Mouse (Mus musculus): Measurements from ENCODE around the gene Per1.

The Per1 gene

DNA sequence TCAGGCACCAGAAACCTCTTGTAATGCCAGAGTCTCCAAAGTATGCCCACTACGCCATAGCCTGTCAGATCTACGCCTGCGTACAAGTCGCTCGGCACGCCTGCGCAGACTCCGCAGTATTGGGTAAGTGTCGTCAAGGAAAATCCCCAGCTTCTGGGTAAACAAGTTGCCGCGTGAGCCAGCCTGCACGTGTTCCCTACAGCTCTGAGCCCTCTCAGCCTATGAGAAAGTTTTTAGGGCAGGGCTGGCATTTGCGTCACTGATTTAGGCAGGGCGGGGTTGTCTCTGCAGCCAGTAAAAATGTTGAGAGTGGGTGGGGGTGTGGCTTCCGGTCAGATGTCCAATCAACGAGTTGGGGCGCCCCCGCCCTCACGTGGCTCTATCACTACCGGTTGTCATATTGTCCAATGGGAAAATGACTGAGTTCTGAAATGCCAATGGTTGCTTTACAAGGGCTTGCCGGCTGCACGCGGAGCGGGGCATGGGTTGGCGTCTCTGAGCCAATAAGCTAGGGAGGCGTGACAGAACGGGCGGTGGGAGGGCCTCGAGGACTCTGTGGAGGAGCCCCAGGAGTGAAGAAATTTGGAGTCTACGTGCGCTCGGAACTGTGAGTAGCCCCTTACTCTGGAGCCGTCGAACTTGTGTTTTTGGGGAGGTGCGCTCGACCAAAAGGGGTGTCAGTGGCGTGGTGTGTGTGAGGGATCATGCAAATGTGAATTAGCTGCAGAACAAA is at the start of gene Per1:
Per1 (plus strand) TSS at position 521 of the 733 bp plus-strand sequence.
- DNase-seq (ENCODE audit: low read depth, low spot score), result peak; percentile 98

DNA sequence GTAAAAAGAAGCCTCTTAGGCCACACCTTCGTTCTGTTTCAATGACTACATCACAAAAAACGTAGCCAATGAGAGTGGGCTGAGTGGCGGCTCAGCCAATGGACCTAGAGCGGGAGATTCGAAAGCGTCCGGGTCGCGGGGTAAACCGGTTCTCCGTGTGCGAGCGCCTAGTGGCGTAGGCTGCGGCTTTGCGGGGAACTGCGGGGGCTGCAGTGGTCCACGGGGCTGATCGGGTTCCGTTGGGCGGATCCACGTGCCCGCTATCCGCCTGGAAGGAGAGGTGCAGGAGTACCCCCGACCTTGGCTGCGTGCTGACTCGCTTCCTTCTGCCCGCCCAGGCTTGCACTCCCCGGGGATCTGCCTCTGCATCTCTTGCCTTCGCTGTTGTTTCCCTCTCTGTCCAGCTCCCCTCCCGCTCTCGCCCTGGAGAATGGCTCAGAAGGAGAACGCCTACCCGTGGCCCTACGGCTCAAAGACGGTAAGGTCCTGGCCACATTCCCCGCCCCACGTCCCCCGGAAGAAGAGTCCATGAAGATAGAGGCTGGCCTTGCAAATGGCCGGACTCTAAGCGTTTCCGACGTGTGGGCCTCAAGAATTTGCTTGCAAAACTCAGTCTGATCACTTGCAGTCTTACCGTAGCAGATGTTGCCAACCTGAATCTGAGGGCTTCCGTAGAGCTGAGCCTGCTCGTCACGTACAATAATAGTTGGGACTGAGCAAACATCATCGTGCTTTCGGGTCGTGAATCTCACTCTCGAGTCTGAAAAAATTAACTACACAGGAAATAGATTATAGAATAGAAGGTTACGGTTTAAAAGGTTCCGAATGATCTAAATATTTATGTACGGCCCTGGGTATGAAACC is 49.3 kb upstream of the Per1 start, which contains the start of gene Aurkb:
Aurkb (plus strand) TSS at position 117 of the 864 bp plus-strand sequence.
- DNase-seq (ENCODE audit: low read depth, low spot score), result peak; percentile 88

DNA sequence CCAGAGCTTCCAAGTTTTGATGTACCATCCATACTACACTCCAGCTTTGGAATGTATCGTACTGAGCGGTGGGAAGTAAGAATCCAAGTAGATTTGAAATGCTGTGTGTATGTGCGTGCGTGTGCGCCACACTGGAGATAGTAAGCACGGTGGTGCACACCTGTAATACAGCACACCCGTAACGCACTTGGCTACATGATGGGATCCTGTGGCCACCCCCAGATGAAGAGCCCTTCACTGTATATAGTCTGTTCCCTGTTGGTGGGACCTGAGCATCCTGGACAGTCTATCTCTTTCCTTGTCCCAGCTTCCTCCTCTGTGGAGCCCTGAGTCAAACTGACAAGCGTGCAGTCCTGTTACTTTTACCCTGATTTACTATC is 48.6 kb upstream of the Per1 start:
- no peak for DNase-seq (ENCODE audit: low read depth, low spot score)

DNA sequence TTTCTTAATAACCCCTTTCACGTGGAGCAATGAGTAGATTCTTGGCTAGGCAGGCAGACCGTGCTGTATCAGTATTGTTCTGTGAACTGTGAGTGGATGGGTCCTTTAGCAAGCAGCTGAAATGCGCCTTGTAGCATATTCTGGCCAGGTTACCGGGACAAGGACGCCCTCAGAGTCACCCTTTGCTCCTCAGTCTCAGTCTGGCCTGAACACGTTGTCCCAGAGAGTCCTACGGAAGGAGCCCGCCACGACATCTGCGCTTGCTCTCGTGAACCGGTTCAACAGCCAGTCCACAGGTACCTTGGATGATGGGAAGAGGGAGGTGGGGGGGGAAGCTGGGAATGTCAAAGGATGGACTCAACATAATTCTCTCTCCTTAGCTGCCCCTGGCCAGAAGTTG is 47.4 kb upstream of the Per1 start:
- no peak for DNase-seq (ENCODE audit: low read depth, low spot score)

DNA sequence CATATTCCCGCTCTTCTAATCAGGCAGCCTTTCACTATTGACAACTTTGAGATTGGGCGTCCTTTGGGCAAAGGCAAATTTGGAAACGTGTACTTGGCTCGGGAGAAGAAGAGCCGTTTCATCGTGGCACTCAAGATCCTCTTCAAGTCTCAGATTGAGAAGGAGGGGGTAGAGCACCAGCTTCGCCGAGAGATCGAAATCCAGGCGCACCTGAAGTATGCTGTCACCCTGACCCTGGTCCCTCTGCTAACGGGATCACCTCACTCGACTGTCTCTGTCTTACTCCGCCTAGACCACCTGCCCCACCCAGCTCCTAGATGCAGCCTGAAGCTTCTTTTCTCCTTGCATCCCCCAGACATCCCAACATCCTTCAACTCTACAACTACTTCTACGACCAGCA is 46.9 kb upstream of the Per1 start:
- no peak for DNase-seq (ENCODE audit: low read depth, low spot score)

DNA sequence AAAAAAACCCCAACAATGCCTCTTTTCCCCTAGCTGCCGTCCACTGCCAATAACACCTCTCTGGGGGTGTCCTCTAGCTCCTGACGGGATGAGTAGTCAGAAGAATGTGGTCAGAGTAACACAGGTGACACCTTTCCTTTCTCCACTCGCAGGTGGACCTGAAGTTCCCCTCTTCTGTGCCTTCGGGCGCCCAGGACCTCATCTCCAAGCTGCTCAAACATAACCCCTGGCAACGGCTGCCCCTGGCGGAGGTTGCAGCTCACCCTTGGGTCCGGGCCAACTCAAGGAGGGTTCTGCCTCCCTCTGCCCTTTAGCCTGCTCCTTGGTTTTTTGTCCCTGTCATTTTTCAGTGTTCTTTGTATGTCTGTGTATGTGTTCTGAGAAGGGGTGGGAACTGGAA is 44.3 kb upstream of the Per1 start:
- no peak for DNase-seq (ENCODE audit: low read depth, low spot score)

DNA sequence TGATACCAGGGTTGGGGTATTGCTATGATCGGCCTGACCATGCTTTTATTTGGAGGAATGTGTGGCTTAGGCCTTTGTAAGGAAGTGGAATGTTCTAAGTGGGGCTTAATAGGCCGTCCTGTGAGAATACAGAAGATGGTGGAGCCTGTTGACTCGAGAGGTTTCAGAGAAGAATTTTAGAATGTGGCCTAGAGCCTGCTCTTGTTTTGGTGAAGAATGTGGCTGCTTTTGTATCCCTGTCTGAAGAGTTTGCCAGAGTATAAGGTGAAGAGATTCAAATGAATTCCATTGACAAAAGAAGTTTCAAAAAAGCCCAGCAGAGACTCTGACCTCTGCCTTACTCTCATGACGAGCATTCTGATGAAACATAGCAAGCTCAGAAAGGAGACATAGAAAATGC is 43.2 kb upstream of the Per1 start:
- DNase-seq (ENCODE audit: low read depth, low spot score), result no peak

DNA sequence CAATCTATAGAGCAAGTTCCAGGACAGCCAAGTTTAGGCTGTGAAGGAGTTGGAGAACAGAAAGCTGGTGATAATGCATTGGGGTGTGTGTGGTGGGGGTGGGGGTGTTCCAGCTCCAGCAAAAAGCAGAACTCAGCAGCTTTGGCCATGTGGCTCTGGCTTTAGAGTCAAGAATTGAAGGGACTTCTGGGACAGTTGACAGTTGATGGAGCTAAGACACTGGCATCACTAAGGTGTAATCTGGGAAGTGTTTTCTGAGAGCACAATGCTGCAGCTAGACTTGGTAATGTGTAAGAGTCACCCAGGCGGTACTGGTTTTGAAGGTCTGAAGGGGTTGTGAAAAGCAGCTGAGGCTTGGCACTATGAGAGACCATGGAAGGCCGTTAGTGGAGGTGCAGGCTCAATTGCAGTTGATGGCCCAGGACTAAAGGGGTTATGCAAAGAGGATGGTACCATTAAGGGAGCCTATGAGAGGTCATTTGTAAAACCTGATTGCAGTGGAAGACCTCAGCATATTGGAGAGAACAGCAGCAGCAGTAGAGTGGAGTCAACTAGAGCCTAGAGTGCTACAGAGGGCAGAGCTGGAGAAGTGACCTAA is 42.1 kb upstream of the Per1 start:
- DNase-seq (ENCODE audit: low read depth, low spot score), result no peak

DNA sequence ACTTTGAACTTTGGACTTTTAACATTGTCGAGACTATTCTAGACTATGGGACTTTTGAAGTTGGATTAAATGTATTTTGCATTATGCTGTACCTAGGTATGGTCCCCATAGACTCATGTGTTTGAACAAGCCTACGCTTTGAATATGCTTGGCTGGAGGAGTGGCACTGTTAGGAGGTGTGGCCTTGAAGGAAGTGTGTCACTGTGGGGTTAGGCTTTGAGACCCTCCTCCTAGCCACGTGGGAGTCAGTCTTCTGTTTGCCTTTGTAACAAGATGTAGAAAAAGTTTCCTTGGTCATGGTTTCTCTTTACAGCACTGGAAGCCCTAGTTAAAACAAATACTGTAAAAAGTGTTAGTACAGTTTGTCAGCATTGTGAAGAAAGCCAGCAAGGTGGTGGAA is 41.2 kb upstream of the Per1 start:
- DNase-seq (ENCODE audit: low read depth, low spot score), result no peak

DNA sequence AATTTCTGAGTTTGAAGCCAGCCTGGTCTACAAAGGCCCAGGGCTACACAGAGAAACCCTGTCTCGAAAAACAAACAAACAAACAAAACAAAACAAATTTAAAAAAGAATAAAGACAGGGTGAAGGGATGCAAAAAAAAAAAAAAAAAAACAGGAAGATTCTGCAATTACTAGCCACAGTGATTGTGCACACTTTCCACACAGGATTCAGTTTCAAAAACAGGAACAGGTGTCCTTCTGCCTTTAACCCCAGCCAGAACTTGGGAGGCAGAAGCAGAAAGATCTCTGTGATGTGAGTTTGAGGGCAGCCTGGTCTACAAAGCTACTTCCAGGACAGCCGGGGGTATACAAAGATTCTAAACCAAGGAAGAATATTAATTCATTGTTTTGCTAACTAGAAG is 36.8 kb upstream of the Per1 start:
- DNase-seq (ENCODE audit: low read depth, low spot score), result no peak

DNA sequence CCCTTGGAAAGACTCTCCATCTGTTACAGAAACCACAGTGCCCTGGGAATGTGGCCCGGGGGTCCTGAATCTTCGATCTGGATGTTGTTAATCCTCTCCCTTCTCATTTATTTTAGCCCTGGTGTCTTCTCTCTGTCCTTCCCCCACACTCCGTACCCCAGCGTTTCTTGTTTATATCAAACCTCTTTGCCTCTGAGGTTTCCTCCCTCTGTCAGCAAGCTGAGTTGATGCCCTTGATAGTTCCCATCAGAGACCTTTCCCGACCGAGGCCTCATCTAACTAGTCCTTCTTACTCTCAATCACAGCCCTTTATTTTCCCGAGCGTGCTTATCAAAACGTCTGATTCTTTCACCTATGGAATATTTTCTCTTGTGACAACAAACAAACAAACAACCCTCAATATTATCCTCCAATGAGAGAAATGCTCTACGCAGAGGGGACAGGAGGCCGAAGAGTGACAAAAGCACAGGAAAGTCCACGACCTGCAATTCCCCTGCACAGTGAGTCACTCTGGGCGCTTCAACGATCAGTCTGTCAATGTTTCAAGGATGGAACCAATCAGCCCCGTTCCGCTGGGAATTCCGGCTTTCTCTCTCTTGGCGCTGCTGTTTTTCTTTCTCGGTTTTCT is 36.2 kb upstream of the Per1 start:
- DNase-seq (ENCODE audit: low read depth, low spot score), result no peak

DNA sequence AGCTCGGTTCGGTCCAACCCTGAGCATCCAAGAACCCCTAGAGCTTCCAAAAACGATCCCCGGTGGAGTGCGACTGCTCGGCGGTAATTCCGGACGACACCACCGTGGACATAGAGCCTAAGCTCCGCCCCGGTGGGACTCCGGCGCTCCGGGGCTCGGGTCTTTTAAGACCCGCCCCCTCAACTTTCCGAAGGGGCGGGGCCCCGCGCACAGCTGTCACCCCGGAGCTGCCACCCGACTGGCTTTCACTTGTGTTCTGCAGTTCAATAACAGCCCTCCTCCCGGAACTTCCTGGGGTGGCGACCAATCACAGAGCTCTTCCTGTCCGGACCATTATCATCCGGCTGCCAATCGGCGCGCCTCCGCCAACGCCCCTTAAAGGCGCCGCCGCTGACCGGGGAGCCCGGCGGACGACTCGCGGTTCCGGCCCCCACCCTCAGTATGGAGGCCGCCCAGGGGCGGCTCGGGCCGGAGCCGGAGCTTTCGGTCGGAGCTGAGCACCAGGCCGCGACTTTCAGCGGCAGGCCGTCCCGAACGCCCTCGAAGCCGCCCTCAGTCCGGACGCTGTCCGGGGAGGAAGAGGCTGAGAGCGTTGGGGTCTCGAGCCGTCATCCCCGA is 35.6 kb upstream of the Per1 start, which contains the start of gene Borcs6:
Borcs6 (plus strand) TSS at position 361 of the 618 bp plus-strand sequence.
- peak; percentile 90 for DNase-seq (ENCODE audit: low read depth, low spot score)

DNA sequence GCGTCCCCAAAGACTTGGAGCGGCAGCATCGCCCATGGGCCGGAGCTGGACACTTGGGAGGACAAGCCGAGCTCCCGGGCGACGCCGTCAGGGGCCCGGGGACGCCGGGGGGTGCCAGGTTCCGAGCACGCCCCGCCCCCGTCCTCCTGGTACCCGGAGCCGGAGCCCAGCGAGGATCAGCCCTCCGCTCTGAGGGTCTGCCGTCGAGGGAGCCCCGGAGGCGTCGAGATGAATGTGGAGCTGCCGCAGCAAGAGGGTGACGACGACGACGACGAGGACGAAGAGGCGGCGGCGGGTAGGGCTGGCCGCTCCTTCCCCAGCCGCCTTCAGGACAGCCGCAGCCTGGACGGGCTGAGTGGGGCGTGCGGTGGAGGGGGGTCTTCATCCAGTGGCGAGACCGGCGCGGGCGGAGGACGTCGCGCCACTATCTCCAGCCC is 35.0 kb upstream of the Per1 start:
- no peak for DNase-seq (ENCODE audit: low read depth, low spot score)

DNA sequence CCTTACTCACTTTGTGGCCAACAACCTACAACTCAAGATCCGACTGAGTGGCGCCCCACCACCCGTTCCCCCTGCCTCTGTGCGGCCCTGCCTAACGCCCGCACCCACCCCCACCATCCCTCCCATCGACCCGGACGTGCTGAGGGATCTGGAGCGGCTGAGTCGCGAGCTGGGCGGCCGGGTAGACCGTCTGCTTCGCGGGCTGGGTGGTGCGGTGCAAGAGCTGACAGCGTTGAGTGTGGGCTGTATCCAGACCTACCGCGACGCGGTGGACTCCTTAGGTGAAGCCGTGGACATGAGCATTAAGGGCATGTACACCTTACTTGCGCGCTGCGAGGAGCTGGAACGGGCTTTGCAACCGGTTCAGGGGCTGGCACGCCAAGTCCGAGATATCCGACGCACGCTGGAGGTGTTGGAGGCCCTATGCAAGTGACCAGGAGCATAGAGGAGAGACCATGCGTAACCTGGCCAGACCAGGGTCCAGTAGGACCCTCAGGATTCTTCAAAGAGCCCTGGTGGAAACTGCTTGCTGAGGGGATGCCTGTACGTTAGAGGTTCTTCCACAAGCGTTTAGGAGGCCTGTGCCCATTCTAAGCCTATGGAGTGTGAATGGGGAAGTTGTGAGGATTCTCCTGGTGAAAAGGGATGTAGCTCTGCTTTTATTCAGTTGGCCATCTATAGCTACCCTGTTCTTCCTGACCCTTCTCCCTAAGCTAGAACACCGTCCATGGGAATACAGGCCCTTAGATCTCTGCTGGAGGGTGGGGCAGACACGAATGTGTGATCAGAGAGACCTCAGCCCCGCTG is 34.4 kb upstream of the Per1 start:
- no peak for DNase-seq (ENCODE audit: low read depth, low spot score)

DNA sequence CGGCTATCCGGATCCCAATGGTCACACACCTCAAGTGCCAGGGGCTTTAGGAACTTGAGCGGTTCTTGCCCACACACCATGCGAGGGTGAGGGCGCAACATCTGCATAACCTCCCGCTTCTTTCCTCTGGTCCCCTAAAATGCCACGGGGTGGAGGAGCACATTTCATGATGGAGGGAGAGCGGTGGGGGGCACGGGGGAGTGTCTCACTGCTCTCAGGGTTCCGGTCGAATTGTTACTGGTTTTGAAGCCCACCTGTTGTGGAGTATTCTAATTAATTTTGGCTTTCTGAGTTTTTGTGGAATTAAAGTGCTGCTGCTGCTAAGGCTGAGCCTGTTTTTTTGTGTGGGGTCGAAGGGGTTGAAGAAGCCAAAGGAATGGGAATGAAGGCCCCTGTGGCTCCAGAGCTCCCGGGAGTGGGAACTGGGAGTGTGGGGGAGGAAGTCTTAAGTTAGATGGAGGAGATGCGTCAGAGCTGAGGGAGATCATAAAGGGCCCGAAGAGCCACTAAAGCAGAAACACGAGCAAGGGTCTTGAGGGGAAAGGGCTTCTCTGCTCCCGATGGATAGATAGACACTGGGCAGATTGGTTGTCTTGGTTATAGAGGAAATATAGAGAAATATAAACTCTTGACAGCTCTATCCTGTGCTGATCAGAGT is 33.6 kb upstream of the Per1 start:
- no peak for DNase-seq (ENCODE audit: low read depth, low spot score)

DNA sequence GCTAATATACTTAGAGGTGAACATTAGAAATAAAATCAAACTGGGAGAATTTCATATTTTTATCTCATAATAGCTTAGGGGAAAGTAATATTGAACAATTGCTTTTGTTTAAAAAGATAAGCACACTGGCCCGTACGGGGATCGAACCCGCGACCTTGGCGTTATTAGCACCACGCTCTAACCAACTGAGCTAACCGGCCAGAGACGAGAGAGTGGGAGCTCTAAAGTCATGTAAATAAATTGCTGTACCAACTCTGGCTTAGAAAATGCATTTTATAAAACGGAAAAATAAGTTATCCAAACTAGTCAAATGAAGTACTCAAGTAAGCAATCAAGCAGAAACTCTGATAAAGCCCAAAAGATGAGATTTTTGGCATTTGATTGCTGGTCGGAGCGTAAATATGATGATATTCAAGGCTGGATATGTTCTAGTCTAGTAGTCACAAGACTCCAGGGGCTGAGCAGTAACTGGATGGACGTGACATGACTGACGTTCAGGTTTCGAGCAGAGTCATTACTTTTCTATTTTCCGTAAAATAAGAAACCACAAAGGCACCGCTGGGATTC is 32.7 kb upstream of the Per1 start:
- no peak for DNase-seq (ENCODE audit: low read depth, low spot score)

DNA sequence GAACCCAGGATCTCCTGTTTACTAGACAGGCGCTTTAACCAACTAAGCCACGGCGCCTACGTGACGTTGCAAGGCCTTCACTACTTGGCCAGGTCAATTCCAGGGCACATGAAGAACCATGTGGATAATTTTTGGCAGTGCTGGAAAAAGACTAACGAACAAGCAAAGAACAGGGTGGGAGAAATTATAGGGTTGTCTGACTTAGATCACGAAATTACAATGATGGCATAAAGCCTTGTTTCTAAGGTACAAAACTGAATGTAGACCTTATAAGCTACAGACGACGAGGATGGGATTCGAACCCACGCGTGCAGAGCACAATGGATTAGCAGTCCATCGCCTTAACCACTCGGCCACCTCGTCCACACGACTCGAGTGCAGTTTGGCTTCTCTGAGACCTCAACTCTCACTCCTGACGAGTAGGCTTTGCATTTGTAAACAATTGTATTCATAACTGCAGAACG is 32.2 kb upstream of the Per1 start:
- DNase-seq (ENCODE audit: low read depth, low spot score), result peak; percentile 87

DNA sequence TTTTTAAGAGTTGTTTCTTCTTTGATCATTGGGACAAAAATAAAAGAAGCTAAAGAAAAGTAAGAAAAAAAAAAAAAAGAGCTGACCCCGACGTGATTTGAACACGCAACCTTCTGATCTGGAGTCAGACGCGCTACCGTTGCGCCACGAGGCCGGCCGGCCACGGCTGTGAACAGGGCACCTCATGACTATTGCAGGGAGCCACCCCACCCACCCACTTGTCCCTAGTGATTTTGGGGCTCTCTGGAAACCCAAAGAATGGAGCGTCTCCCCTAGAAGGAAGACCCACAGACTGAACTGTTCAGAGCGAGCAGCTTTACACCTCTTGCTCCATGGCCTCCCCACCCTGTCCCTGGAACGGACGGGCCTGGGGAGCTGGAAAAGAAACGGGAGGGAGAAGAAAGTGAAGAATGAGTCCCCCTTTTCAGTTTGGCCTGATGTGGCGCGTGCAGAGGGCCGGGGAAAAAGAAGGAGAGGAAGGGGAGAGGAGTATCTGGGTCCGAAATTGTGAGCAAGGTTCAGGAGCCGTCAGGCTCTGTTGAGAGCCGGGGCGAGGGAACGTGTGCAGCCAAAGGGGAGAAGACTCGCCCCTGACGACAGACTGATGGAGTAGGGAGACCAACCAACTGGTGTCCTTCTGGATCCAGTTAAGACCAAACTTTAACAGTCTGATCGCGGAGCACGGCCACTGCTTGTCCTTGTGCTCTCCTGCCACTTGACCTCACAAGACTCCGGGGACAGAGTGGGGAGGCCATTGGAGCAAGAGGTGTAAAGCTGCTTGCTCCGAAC is 31.4 kb upstream of the Per1 start:
- DNase-seq (ENCODE audit: low read depth, low spot score), result no peak
